Mouse (Mus musculus) activated CD4-positive, CD25-positive, alpha-beta regulatory T cell, adult 9 weeks (primary cell): ENCODE measurements around the gene Six6. TPM values are rescaled to one million over a fixed set of nuclear protein-coding genes. Genes with fewer than 3 reads are reported as not detected.

Experiments used
- polyA plus RNA-seq: library from polyadenylated mRNA; unstranded; fragments of 100-300 nt; shearing (Covaris generic); gene quantifications from one replicate; pipeline ENCODE4 v1.2.1, GENCODE M21; 2017

Gene Six6
- not detected for polyA plus RNA-seq

GRCm38 (mm10) chr12:72939616-72940015, at the start of gene Six6:
TSS of gene Six6 (plus strand) at chr12:72939892.

DNA sequence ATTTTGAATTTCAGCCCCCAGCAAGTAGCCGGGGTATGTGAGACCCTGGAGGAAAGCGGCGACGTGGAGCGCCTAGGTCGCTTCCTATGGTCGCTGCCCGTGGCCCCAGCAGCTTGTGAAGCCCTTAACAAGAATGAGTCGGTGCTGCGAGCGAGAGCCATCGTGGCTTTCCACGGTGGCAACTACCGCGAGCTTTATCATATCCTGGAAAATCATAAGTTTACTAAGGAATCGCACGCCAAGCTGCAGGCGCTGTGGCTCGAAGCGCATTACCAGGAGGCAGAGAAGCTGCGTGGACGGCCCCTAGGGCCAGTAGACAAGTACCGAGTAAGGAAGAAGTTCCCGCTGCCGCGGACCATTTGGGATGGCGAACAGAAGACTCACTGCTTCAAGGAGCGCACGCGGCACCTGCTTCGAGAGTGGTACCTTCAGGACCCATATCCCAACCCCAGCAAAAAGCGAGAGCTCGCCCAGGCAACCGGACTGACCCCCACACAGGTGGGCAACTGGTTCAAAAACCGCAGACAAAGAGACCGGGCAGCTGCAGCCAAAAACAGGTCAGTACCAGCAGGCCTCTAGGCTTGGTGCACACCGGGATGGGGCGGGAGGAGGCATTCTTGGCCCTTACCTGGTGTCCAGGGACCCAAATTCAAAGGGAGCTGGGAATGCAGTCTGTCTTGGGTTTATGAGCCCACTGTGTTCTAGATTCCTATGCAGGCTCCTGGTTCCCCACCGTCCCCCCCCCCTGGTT, 554 bp downstream of the Six6 start, which contains the start of gene 4930447C04Rik:
TSS of gene 4930447C04Rik (minus strand) at position 704 of the 751 bp plus-strand sequence.

Other genes with a start within 250 kb of the Six6 start
- gene Ppm1a, start 182.4 kb upstream of the Six6 start, polyA plus RNA-seq, result 12.4 TPM
- not detected for gene 4930447C04Rik, start 882 bp downstream of the Six6 start, polyA plus RNA-seq
- gene Six1, start 114.0 kb downstream of the Six6 start, polyA plus RNA-seq, result not detected
- not detected for gene Six4, start 173.6 kb downstream of the Six6 start, polyA plus RNA-seq
- 29.0 TPM for gene Mnat1, start 183.8 kb downstream of the Six6 start, polyA plus RNA-seq